Mouse (Mus musculus): ENCODE data around the gene Dhx32. TPM values are rescaled to one million over a fixed set of nuclear protein-coding genes. Genes with fewer than 3 reads are reported as not detected.

Dhx32 gene
- total and polyA plus RNA-seq, 3 experiments: 25.6 to 27.1 TPM; not detected in 1

- no peaks in the 10 kb centered on the region for H3K4me1 ChIP-seq (ENCODE audit: control insufficient read depth in 1 of 2, insufficient read depth in 2 of 2, low read length in 2 of 2)
These were observed 63.9 kb downstream of the Dhx32 start for GRCm38 (mm10) chr7:133718580-133718979.

DNA sequence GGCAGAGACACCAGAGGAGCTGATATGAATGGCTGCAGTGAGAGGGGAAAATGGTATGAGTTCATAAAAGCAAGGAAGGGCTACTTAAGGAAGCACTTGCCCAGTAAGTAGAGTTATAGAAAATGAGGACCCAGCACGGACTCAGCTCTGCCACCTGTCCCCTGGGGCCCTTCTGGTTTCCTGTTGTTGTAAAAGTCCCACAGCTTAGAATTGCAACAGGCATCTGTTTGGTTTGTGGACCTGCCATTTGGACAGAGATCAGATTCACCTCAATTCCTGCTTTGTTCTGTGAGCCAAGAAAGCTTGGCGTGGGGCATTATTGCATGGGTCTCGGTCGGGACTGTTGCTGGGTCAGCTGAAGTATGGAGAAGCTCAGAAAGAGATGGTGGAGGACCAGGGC, 67.1 kb downstream of the Dhx32 start:
- no peak overlapping the region for H3K4me3 ChIP-seq (ENCODE audit: control insufficient read depth in 1 of 2, insufficient read depth in 1 of 2, low read depth in 2 of 2, low read length in 2 of 2)
- H3K27me3 ChIP-seq (ENCODE audit: control insufficient read depth in 1 of 2, insufficient read depth in 2 of 2, low read length in 2 of 2): no peaks in the 10 kb centered on the region
- TF ChIP-seq UBTF (IDR thresholded peaks at IDR 0.05; ENCODE audit: borderline replicate concordance, insufficient read depth, low read depth, low read length): no peak
- H3K4me1 ChIP-seq (ENCODE audit: control insufficient read depth in 1 of 2, insufficient read depth in 2 of 2, low read length in 2 of 2): no peaks in the 10 kb centered on the region
- H3K9me3 ChIP-seq (replicated peaks; ENCODE audit: insufficient read depth, low read length): no peaks in the 10 kb centered on the region
- peaks cover 0 to 11% of the 10 kb centered on the region in 2 experiments; a peak in 2 of 4 replicates for H3K36me3 ChIP-seq (ENCODE audit: control insufficient read depth in 1 of 2, insufficient read depth in 2 of 2, low read length in 2 of 2)
- H3K79me2 ChIP-seq (ENCODE audit: control insufficient read depth, insufficient read depth, low read length, poor library complexity): no peaks in the 10 kb centered on the region
- no peak overlapping the region for H3K9ac ChIP-seq (ENCODE audit: control insufficient read depth, low read depth, low read length, poor library complexity, severe bottlenecking)
- no peak overlapping the region for H3K27ac ChIP-seq (ENCODE audit: control insufficient read depth, low read depth, low read length)
- no peak for DNase-seq (ENCODE audit: low read depth, low spot score)

More at GRCm38 (mm10) chr7:133718580-133718979, 63.9 kb downstream of the Dhx32 start:
- Histone ChIP-seq H3K36me3 (ENCODE audit: control insufficient read depth in 1 of 2, insufficient read depth in 2 of 2, low read length in 2 of 2) (peaks cover 0 to 11% of the 10 kb centered on the region in 2 experiments; a peak in 2 of 4 replicates), H3K9ac (ENCODE audit: control insufficient read depth, low read depth, low read length, poor library complexity, severe bottlenecking) (no peak overlapping the region), H3K27me3 (ENCODE audit: control insufficient read depth in 1 of 2, insufficient read depth in 2 of 2, low read length in 2 of 2) (no peaks in the 10 kb centered on the region), H3K27ac (ENCODE audit: control insufficient read depth, low read depth, low read length) (no peak overlapping the region), H3K4me3 (ENCODE audit: control insufficient read depth in 1 of 2, insufficient read depth in 1 of 2, low read depth in 2 of 2, low read length in 2 of 2) (no peak overlapping the region), H3K9me3 (replicated peaks; ENCODE audit: insufficient read depth, low read length) (no peaks in the 10 kb centered on the region), H3K79me2 (ENCODE audit: control insufficient read depth, insufficient read depth, low read length, poor library complexity) (no peaks in the 10 kb centered on the region)
- TF ChIP-seq MAX (IDR thresholded peaks at IDR 0.05; ENCODE audit: low read length) (no peak), USF1 (IDR thresholded peaks at IDR 0.05; ENCODE audit: low read depth, low read length) (peak; percentile 66), RAD21 (IDR thresholded peaks at IDR 0.05; ENCODE audit: low read depth, low read length) (peak; percentile 25), CTCF (IDR thresholded peaks at IDR 0.05 in 2 of 3, conservative IDR thresholded peaks at IDR 0.05 in 1 of 3; ENCODE audit: control insufficient read depth in 1 of 3, insufficient read depth in 1 of 3, low read depth in 2 of 3, low read length in 3 of 3, poor library complexity in 1 of 3, severe bottlenecking in 1 of 3) (peak in 2 of 3 experiments; percentile 37 to 41; a peak in 4 of 6 replicates), TBP (IDR thresholded peaks at IDR 0.05; ENCODE audit: low read depth, low read length) (peak; percentile 28; the same call in 1 of the 2 replicates), POLR2A (IDR thresholded peaks at IDR 0.05; ENCODE audit: control insufficient read depth in 1 of 2, insufficient read depth in 1 of 2, low read depth in 1 of 2, low read length in 2 of 2, poor library complexity in 1 of 2) (no peak), SMC3 (IDR thresholded peaks at IDR 0.05; ENCODE audit: low read depth, low read length) (peak; percentile 45)
- DNase-seq (ENCODE audit: low read depth, low spot score): peak; percentile 31

DNA sequence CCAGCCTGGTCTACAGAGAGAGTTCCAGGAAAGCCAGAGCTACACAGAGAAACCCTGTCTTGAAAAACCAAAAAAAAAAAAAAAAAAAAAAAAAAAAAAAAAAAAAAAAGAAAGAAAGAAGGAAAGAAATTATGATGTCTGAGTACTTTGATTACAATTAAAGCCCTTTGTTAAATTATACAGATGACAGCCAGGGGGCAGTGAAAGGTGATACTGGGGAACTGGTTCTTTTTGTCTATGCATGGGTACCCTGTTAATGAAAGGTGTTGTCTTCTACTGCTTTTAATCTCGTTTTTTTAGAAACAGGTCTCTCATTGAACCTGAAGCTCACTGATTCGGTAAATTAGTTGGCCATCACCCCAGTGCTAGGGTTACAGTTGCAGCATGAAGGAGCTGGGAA, 75.2 kb downstream of the Dhx32 start:
- Histone ChIP-seq H3K79me2 (ENCODE audit: control insufficient read depth, insufficient read depth, low read length, poor library complexity) (peaks cover 8% of the 10 kb centered on the region), H3K36me3 (ENCODE audit: control insufficient read depth in 1 of 2, insufficient read depth in 2 of 2, low read length in 2 of 2) (peaks cover 0 to 8% of the 10 kb centered on the region in 2 experiments; a peak in 2 of 4 replicates), H3K27me3 (ENCODE audit: control insufficient read depth in 1 of 2, insufficient read depth in 2 of 2, low read length in 2 of 2) (no peaks in the 10 kb centered on the region), H3K27ac (ENCODE audit: control insufficient read depth, low read depth, low read length) (no peak overlapping the region), H3K4me1 (ENCODE audit: control insufficient read depth in 1 of 2, insufficient read depth in 2 of 2, low read length in 2 of 2) (peaks cover 4 to 7% of the 10 kb centered on the region in 2 experiments), H3K9ac (ENCODE audit: control insufficient read depth, low read depth, low read length, poor library complexity, severe bottlenecking) (no peak overlapping the region), H3K9me3 (replicated peaks; ENCODE audit: insufficient read depth, low read length) (no peaks in the 10 kb centered on the region), H3K4me3 (ENCODE audit: control insufficient read depth in 1 of 2, insufficient read depth in 1 of 2, low read depth in 2 of 2, low read length in 2 of 2) (no peak overlapping the region)
- TF ChIP-seq ZNF384 (IDR thresholded peaks at IDR 0.05; ENCODE audit: low read depth, low read length) (peak; percentile 64), RCOR1 (IDR thresholded peaks at IDR 0.05; ENCODE audit: low read depth, low read length) (no peak), POLR2AphosphoS5 (IDR thresholded peaks at IDR 0.05; ENCODE audit: borderline replicate concordance, low read depth, low read length) (no peak), CTCF (IDR thresholded peaks at IDR 0.05 in 2 of 3, conservative IDR thresholded peaks at IDR 0.05 in 1 of 3; ENCODE audit: control insufficient read depth in 1 of 3, insufficient read depth in 1 of 3, low read depth in 2 of 3, low read length in 3 of 3, poor library complexity in 1 of 3, severe bottlenecking in 1 of 3) (peak in 1 of 3 experiments; percentile 29; a peak in 3 of 6 replicates)
- DNase-seq (ENCODE audit: low read depth, low spot score): peak; percentile 43

All from MEL (cell line).